Mouse (Mus musculus): ENCODE results near the gene Elf3. TPM values are rescaled to one million over a fixed set of nuclear protein-coding genes. Genes with fewer than 3 reads are reported as not detected.
A peak's percentile ranks its signal among the peaks of the same experiment; 100 is the strongest.

Gene Elf3
- polyA plus RNA-seq, 1 experiment from 2014 or later = 1.4 TPM

- Histone ChIP-seq H3K9me3 (replicated peaks) (no peaks in the 10 kb centered on the region), H3K27ac (no peak overlapping the region), H3K9ac (no peak overlapping the region), H3K4me1 (replicated peaks) (peaks cover 11% of the 10 kb centered on the region), H3K4me3 (no peak overlapping the region), H3K36me3 (no peaks in the 10 kb centered on the region), H3K4me2 (no peak overlapping the region), H3K27me3 (peaks cover 6% of the 10 kb centered on the region; the same call in 1 of the 2 replicates)
- ATAC-seq (replicated peaks; ENCODE audit: insufficient number of reproducible peaks, insufficient read depth, low FRiP score, low read depth) = no peak
- WGBS = 88% methylated on average over 14 of the region's 14 CpGs
Observed at GRCm38 (mm10) chr1:135206586-135207339, 51.6 kb downstream of the Elf3 start.

- H3K4me3 ChIP-seq = no peak overlapping the region
- 54% methylated on average over 4 of the region's 4 CpGs for WGBS
- peaks cover 14% of the 10 kb centered on the region for H3K27me3 ChIP-seq
- H3K4me2 ChIP-seq = no peak overlapping the region
- H3K36me3 ChIP-seq = no peaks in the 10 kb centered on the region
- H3K9ac ChIP-seq = no peak overlapping the region
- ATAC-seq (replicated peaks; ENCODE audit: insufficient number of reproducible peaks, insufficient read depth, low FRiP score, low read depth) = no peak
- H3K4me1 ChIP-seq (replicated peaks) = peaks cover 11% of the 10 kb centered on the region
- no peaks in the 10 kb centered on the region for H3K9me3 ChIP-seq (replicated peaks)
- no peak overlapping the region for H3K27ac ChIP-seq
Observed at GRCm38 (mm10) chr1:135205257-135205656, 53.1 kb downstream of the Elf3 start.

- H3K4me1 ChIP-seq (replicated peaks) = peaks cover 14% of the 10 kb centered on the region
- no peak overlapping the region for H3K4me3 ChIP-seq
- ATAC-seq (replicated peaks; ENCODE audit: insufficient number of reproducible peaks, insufficient read depth, low FRiP score, low read depth) = 0 out of 2 replicates have a peak, but pooled peaks have one; percentile 27
- WGBS = 28% methylated on average over 12 of the region's 12 CpGs
- no peak overlapping the region for H3K4me2 ChIP-seq
- no peaks in the 10 kb centered on the region for H3K36me3 ChIP-seq
- peaks cover 14% of the 10 kb centered on the region for H3K27me3 ChIP-seq
- H3K27ac ChIP-seq = no peak overlapping the region
- no peak overlapping the region for H3K9ac ChIP-seq
- H3K9me3 ChIP-seq (replicated peaks) = no peaks in the 10 kb centered on the region
Observed at GRCm38 (mm10) chr1:135204196-135205126, 53.9 kb downstream of the Elf3 start.

Other genes starting within 250 kb of the Elf3 start
- gene Lgr6, start 153.3 kb downstream of the Elf3 start, polyA plus RNA-seq (2015; fragmentation: Nextera tagmentation; extraction: Ambion mirVana) = 3.4 and 5.9 TPM in 2 replicates
- 1.8 and 10.2 TPM in 2 replicates for gene Ptpn7, start 125.9 kb downstream of the Elf3 start, polyA plus RNA-seq (2015; fragmentation: Nextera tagmentation; extraction: Ambion mirVana)
- gene Arl8a, start 111.7 kb downstream of the Elf3 start, polyA plus RNA-seq (2015; fragmentation: Nextera tagmentation; extraction: Ambion mirVana) = 34.0 and 45.6 TPM in 2 replicates
- 0.06 TPM in 1 of 2 replicates, not detected in the other for gene Gpr37l1, start 90.9 kb downstream of the Elf3 start, polyA plus RNA-seq (2015; fragmentation: Nextera tagmentation; extraction: Ambion mirVana)
- 47.2 and 63.0 TPM in 2 replicates for gene Rnpep, start 25.5 kb upstream of the Elf3 start, polyA plus RNA-seq (2015; fragmentation: Nextera tagmentation; extraction: Ambion mirVana)
- 287 and 387 TPM in 2 replicates for gene Timm17a, start 55.2 kb upstream of the Elf3 start, polyA plus RNA-seq (2015; fragmentation: Nextera tagmentation; extraction: Ambion mirVana)
- gene Lmod1, start 66.2 kb upstream of the Elf3 start, polyA plus RNA-seq (2015; fragmentation: Nextera tagmentation; extraction: Ambion mirVana) = 2.0 and 3.6 TPM in 2 replicates
- gene Shisa4, start 116.7 kb upstream of the Elf3 start, polyA plus RNA-seq (2015; fragmentation: Nextera tagmentation; extraction: Ambion mirVana) = 26.0 and 33.0 TPM in 2 replicates
- gene Ipo9, start 171.9 kb upstream of the Elf3 start, polyA plus RNA-seq (2015; fragmentation: Nextera tagmentation; extraction: Ambion mirVana) = 63.9 and 82.7 TPM in 2 replicates